In the genomic region with DNA sequence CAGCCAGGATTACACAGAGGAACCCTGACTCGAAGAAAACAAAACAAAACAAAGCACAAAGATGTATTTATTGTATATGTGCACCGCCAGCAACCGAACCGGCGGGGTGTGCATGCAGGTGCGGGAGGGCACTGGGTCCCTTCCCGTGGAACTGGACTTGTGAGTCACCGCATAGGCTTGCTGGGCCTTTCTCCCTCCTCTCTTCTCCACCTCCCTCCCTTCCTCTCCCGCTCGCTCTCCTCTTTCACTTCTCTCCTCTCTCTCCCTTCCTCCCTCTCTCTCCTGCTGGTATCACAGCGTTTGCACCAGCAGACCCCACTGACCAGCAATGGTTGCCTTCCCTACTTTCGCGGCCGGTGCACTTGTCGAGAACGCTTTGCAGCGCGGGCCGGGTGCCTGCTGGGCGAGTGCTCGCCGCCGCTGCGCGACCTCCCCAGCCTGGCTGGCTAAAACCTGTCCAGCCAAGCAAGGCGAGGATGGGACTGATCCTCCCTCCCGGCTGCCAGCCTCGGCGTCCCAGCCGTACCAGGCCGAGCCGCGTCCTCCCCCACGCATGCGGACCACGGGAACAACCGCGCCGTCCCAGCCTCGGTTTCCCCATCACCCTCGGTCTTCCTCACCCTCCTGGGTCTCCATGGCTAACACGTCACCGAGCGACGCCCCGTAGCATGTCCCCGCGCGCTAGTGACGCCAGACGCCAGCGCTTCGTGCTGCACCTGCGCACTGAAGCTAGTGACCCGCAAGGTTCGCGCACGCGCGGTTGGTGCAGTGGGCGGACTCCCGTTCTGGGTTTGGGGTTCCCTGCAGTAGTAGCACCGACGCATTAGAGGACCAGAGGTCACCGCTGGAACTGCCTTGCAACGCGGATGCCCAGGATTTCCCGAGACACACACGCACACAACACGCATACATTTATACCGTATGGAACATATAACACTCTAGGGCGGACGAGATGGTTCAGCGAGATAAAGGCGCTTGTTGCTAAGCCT, we compare ENCODE assay signal across 8 mouse cellular contexts. TPM values are rescaled to one million over a fixed set of nuclear protein-coding genes. Genes with fewer than 3 reads are reported as not detected.
DNase-seq lines count a peak whose midpoint lies in the region; ATAC-seq lines count a peak whose summit lies in the region.

Gene Mthfsd, minus strand, starts transcription at position 725 of the 989 bp plus-strand sequence.

- H3K27me3 ChIP-seq in hindbrain, embryonic 14.5 days (ENCODE audit: control insufficient read depth, insufficient read depth, low read length): peaks cover 9% of the 10 kb centered on the region; the same call in 1 of the 2 replicates

- peak within 1 kb of the TSS; percentile 85 for H3K27ac ChIP-seq in hindbrain, embryonic 14.5 days

- H3K36me3 ChIP-seq in hindbrain, embryonic 14.5 days (replicated peaks; ENCODE audit: control insufficient read depth, insufficient read depth): peaks cover 24% of the 10 kb centered on the region

- WGBS in hindbrain, embryonic 14.5 days: 2% methylated on average over 72 of the region's 75 CpGs

- peak within 1 kb of the TSS; percentile 91 for H3K9ac ChIP-seq in hindbrain, embryonic 14.5 days

- H3K4me1 ChIP-seq in hindbrain, embryonic 14.5 days (replicated peaks; ENCODE audit: control insufficient read depth, insufficient read depth, low read length): peaks cover 11% of the 10 kb centered on the region

- H3K9me3 ChIP-seq in hindbrain, embryonic 14.5 days (ENCODE audit: control insufficient read depth, low read length): no peaks in the 10 kb centered on the region

- H3K4me3 ChIP-seq in hindbrain, embryonic 14.5 days (replicated peaks; ENCODE audit: low read length): peak within 1 kb of the TSS; percentile 88

- peak; percentile 95 for ATAC-seq in hindbrain, embryonic 14.5 days (ENCODE audit: low FRiP score)

- H3K4me2 ChIP-seq in hindbrain, embryonic 14.5 days (replicated peaks): peak within 1 kb of the TSS; percentile 89

- DNase-seq in R1 (ENCODE audit: low read depth, low spot score): peak; percentile 95
- DNase-seq in cerebellum, postnatal 25 days: peak; percentile 99 to 100
- peak; percentile 97 to 98 for DNase-seq in frontal cortex, postnatal 25 days (ENCODE audit: low spot score in 2 of 2)
- peak; percentile 99 for DNase-seq in hindbrain, embryonic 14.5 days (ENCODE audit: low spot score)
- peak; percentile 99 for DNase-seq in layer of hippocampus, postnatal 36 days
- peak; percentile 99 for DNase-seq in lung, postnatal 36 days
- DNase-seq in retina, postnatal 1 day: peak; percentile 97
- peak; percentile 97 to 99 for DNase-seq in urinary bladder, adult 18-20 months (ENCODE audit: low spot score in 2 of 2)

RNA-seq across cellular contexts. Expression of gene Mthfsd, which starts in this region (rescaled TPM):
- 34.6 and 45.6 TPM in 2 replicates for polyA plus RNA-seq in hindbrain, embryonic 14.5 days (2014; fragmentation: Nextera tagmentation; extraction: Ambion mirVana)
- total RNA-seq in layer of hippocampus, postnatal 36 days (2021): 10 to 100 TPM; 31.8 to 36.9 TPM

Comparison
In these comparisons a context has a peak if more than half of its experiments do, and no peak if none do; other contexts are left out.
1. Peak in every context shown above with its lines: DNase-seq, ATAC-seq, H3K4me3 ChIP-seq and H3K27ac ChIP-seq.